Mouse (Mus musculus): ENCODE measurements around the gene Dusp16. TPM values are rescaled to one million over a fixed set of nuclear protein-coding genes. Genes with fewer than 3 reads are reported as not detected.

The Dusp16 gene
- polyA plus RNA-seq, 1 experiment from 2014 or later: 10.0 TPM

DNA sequence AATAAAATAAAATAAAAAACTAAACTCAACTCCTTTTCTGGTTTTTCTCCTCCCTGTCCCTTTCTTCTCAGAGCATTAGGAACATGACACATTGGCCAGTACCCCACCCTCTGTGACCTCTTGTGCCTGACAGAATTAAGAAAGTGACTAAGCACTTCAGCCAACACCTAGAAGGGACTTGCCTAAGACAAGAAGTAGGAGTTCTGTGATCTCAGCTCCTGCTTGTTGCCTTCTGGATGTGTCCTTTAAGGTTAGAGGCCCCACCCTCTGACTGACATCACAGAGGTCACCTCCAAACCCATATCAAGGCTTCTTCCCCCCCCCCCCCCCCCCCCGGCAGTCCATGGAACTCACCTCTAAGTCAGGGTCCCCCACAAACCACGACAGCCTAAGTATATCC is 14.7 kb upstream of the Dusp16 start:
- Histone ChIP-seq H3K4me3 (no peak overlapping the region), H3K9me3 (replicated peaks) (no peaks in the 10 kb centered on the region), H3K27me3 (ENCODE audit: low read depth, poor library complexity, severe bottlenecking) (no peaks in the 10 kb centered on the region), H3K4me1 (no peaks in the 10 kb centered on the region), H3K36me3 (no peaks in the 10 kb centered on the region), H3K27ac (no peak overlapping the region)
- no peak for DNase-seq (ENCODE audit: low spot score)
- 72% methylated on average over 2 of the region's 2 CpGs for WGBS

DNA sequence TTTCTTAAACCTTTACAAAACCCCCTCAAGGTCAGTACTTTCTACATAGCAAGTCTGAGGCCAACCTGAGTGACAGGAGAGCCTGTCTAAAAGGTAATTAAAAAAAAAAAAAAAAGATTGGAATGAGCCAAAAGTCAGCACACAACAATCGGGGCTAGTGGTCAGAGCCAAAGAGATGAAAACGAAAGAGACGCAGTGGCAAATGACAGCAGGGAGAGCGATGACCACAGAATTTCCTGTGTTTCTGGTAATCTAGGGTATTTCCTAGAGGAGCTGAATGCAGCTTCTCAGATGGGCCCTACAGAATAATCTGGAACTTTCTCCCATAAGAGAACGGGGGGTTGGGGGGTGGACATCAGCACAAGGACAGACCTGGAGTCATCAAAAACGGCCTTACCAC is 13.7 kb upstream of the Dusp16 start:
- 91% methylated on average over 6 of the region's 6 CpGs for whole genome bisulfite sequencing
- H3K4me3 ChIP-seq: no peak overlapping the region
- no peak overlapping the region for H3K27ac ChIP-seq
- no peaks in the 10 kb centered on the region for H3K4me1 ChIP-seq
- H3K36me3 ChIP-seq: no peaks in the 10 kb centered on the region
- no peaks in the 10 kb centered on the region for H3K9me3 ChIP-seq (replicated peaks)
- peak; percentile 20 for DNase-seq (ENCODE audit: low spot score)
- no peaks in the 10 kb centered on the region for H3K27me3 ChIP-seq (ENCODE audit: low read depth, poor library complexity, severe bottlenecking)

DNA sequence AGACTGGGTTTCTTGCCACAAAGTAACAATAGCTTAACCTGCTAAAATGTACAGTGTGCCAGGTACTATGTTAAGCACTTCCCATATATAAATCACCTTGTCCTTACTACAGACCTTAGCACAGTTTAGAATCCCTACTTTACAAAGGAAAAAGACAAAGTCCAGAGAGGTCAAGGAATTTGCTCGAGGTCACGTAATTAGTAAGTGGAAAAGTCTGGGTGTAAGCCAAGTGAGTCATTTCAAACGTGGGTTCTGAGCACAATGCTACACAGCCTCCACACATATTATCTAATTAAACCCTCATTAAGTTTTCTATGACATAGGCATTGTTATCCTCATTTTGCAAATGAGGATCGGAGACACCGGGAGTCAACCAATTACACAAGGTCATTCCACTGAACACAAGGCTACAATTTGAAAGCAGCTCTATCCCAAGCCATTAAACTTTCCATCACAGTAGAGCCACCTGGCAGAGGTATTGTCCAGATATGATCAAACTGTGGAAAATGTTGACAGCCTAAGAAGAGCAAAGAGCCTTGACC is 12.4 kb upstream of the Dusp16 start:
- 74% methylated on average over 5 of the region's 5 CpGs for WGBS
- H3K27me3 ChIP-seq (ENCODE audit: low read depth, poor library complexity, severe bottlenecking): no peaks in the 10 kb centered on the region
- H3K4me1 ChIP-seq: no peaks in the 10 kb centered on the region
- DNase-seq (ENCODE audit: low spot score): peak; percentile 9
- no peak overlapping the region for H3K27ac ChIP-seq
- H3K9me3 ChIP-seq (replicated peaks): no peaks in the 10 kb centered on the region
- no peaks in the 10 kb centered on the region for H3K36me3 ChIP-seq
- H3K4me3 ChIP-seq: no peak overlapping the region

DNA sequence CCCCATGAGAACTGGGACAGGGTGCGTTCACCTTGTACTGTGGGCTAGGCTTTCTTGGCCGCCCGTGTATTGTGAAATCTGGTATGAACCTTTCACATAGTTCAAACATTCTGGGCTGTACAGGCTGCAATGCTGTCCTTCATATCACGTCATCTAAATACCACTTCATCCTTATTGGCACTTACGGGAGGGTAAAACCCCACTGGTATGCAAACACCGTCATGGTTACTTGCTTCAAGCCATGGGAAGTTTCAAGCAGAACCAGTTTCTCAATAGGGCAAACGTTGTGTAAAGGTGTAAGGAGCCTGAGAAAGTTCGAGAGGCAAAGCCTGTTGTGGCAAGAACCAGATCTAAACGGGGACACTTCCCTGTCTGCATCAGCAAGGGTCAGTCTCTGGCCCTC is 10.2 kb upstream of the Dusp16 start:
- H3K4me1 ChIP-seq: no peaks in the 10 kb centered on the region
- no peaks in the 10 kb centered on the region for H3K36me3 ChIP-seq
- H3K27me3 ChIP-seq (ENCODE audit: low read depth, poor library complexity, severe bottlenecking): no peaks in the 10 kb centered on the region
- 83% methylated on average over 9 of the region's 9 CpGs for WGBS
- no peak overlapping the region for H3K4me3 ChIP-seq
- DNase-seq (ENCODE audit: low spot score): no peak
- H3K27ac ChIP-seq: no peak overlapping the region
- no peaks in the 10 kb centered on the region for H3K9me3 ChIP-seq (replicated peaks)

DNA sequence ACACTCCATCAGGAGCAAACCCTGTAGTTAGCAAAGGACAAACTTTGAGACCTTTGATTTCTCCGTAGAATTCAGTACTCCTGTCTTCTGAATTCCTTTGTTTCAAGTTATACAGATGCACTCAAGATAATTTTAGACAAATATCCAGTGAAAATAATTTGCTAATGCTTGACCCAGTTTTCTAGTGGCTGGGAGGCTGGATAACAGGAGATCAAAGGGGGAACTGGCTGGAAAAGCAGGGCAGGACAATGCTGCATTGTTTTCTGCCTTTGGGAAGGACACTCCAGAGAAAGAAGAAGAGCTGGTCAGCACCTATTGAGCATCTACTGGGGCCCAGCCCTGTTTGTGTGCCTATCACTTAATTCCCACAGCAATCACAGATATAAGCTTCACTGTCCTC is 9.1 kb upstream of the Dusp16 start:
- no peak for DNase-seq (ENCODE audit: low spot score)
- Histone ChIP-seq H3K27ac (no peak overlapping the region), H3K4me1 (no peaks in the 10 kb centered on the region), H3K27me3 (ENCODE audit: low read depth, poor library complexity, severe bottlenecking) (no peaks in the 10 kb centered on the region), H3K4me3 (no peak overlapping the region), H3K9me3 (replicated peaks) (no peaks in the 10 kb centered on the region), H3K36me3 (no peaks in the 10 kb centered on the region)
- 85% methylated on average over 1 of the region's 1 CpGs for WGBS

DNA sequence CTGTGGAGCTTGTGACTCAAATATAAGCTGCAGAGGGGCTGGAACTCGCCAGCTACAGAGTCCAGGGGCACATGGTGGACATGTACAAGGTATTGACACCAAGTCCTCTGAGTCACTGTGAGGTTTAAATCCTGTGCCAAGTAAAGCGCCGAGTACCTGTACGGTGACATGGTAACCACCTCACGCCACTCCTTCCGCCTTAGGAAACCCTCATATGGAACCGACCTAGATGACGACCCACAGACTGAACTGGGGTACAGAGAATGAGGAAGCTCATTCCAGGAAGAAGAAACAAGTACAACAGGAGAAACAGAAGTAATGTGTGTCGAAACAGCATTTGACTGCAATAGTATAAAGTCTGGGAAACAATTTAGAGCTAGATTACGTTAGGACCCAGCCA is 3.9 kb upstream of the Dusp16 start:
- WGBS: 91% methylated on average over 10 of the region's 10 CpGs
- peaks cover 11% of the 10 kb centered on the region for H3K27me3 ChIP-seq (ENCODE audit: low read depth, poor library complexity, severe bottlenecking)
- no peak for DNase-seq (ENCODE audit: low spot score)
- H3K27ac ChIP-seq: no peak overlapping the region
- H3K9me3 ChIP-seq (replicated peaks): no peaks in the 10 kb centered on the region
- H3K4me3 ChIP-seq: no peak overlapping the region
- H3K4me1 ChIP-seq: peaks cover 4% of the 10 kb centered on the region
- no peaks in the 10 kb centered on the region for H3K36me3 ChIP-seq

DNA sequence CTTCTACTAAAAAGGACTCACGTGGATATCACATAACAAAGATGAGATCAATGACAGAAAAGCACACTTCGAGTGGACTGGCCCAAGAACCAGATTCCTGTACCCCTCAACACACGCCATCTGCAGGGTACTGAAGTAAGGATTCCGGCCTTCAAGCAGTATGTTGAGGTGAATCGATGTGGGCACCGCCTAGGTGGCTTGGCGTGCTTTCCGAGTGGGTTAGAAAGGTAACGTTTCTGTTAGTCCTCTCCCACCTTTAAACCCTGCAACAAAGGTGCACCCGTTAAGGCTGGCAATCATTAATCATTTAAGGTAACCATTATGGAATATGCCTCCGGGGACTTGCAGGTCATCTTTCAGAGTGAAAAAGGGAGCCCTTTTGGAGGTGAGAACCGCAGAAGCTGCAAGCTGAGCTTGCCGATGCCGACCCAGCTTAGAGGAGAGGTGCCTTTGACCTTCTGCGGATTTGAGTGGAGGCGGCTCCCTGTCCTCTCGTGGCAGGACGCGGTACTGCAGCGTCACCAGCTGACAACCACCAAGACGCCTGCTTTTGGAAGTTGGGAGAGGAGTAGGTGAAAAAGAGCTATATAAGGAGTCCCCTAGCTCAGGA is 1.6 kb upstream of the Dusp16 start:
- Histone ChIP-seq H3K9me3 (replicated peaks) (no peaks in the 10 kb centered on the region), H3K4me3 (peak overlapping the region; percentile 34), H3K27me3 (ENCODE audit: low read depth, poor library complexity, severe bottlenecking) (peaks cover 11% of the 10 kb centered on the region), H3K27ac (no peak overlapping the region), H3K36me3 (no peaks in the 10 kb centered on the region), H3K4me1 (peaks cover 10% of the 10 kb centered on the region)
- DNase-seq (ENCODE audit: low spot score): peak; percentile 87
- 13% methylated on average over 21 of the region's 21 CpGs for WGBS

DNA sequence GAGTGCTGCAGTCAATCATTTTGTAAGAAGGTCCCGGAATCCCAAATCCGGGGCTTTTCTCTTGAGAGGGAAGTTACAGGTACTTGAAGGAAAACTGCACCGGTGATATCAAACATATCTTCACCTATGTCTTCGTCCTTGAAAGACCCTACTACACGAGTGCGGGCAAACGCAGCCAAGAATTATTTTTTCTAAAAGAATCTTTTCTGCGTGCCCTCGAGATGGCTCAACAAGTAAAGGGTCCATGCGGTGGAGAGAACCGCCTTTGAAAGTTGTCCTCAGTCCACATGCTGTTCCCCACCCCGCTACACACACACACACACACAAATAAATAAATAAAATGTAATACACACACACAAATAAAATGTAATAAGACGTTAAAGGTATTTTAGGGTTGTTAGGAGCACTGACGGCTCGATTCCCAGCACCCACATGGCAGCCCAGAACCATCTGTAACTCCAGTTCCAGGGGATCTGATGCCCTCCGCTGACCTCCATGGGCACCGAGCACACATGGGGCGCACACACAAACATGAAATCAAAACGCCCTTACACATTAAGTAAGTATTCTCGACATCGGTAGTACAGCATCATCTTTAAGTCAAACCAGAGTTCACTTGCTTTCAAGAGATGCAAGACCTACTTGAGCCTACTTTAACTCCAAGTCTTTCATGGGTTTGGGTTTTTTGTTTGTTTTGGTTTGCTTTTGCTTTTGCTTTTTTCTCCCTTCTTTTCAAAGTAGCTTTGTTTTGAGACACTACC is 801 bp upstream of the Dusp16 start:
- Histone ChIP-seq H3K36me3 (no peaks in the 10 kb centered on the region), H3K27ac (peak overlapping the region; percentile 97), H3K4me3 (peak overlapping the region; percentile 77), H3K27me3 (ENCODE audit: low read depth, poor library complexity, severe bottlenecking) (peaks cover 11% of the 10 kb centered on the region), H3K9me3 (replicated peaks) (no peaks in the 10 kb centered on the region), H3K4me1 (peaks cover 10% of the 10 kb centered on the region)
- no peak for DNase-seq (ENCODE audit: low spot score)
- WGBS: 36% methylated on average over 21 of the region's 21 CpGs

DNA sequence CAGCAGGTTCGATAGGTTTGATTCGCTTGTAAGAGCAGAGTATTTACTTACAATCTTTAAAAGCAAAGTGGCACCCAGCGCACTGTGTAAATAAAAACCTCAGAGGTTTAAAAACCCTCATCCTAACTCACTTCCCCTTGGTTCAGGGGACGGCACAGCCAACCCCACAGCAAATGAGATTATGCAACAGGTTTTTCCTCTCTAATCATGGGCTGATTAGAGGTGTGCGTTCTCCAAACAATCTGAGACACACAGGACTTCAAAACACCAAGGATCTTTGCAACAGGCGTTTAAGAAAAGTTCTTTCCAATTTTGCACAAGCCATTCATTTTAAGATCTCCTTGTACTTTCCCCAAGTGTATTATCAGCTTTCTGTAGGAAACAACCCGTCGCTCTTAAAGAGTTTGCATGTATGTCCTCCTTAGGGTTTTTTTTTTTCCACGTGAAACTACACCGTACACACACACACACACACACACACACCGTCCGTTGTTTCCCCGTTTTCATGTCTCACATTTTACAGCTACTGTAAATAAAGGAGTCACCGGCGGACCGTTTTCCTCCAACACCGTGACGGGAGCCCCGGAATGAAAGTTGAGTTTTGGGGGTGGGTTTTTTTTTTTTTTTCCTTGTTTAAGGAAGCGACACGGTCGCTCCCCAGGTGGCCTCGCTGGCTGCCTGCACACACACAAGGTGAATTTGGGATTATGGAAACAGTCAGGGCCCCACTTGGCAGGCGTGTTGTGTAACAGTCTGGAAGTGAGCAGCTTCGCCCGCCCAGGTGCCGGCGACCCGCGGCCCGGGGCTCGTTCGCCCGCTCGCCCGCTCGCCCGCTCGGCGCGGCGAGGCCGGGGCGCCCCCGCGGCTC is 940 bp downstream of the Dusp16 start:
- DNase-seq (ENCODE audit: low spot score): peak; percentile 52
- Histone ChIP-seq H3K4me1 (peaks cover 10% of the 10 kb centered on the region), H3K4me3 (peak overlapping the region; percentile 77), H3K27ac (peak overlapping the region; percentile 97), H3K9me3 (replicated peaks) (no peaks in the 10 kb centered on the region), H3K27me3 (ENCODE audit: low read depth, poor library complexity, severe bottlenecking) (peaks cover 11% of the 10 kb centered on the region), H3K36me3 (no peaks in the 10 kb centered on the region)
- WGBS: 5% methylated on average over 46 of the region's 46 CpGs

DNA sequence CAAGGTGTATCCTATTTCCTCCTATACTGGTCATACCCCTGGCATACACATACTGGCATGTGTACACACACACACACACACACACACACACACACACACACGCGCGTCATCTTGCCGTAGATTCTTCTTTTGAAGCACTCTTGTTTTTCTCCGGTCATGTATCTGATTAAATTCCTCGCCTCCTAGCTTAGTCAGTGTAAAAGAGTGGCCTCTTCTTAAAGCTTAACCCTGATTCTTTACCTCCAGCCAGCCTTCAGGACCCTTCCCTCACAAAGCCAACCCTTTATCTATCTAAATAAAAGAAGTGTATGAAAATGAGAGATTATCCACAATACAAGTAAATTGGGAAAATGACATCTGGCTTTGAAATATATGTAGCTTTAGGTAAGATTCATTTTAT is 3.3 kb downstream of the Dusp16 start:
- no peak overlapping the region for H3K4me3 ChIP-seq
- 94% methylated on average over 6 of the region's 6 CpGs for whole genome bisulfite sequencing
- no peak overlapping the region for H3K27ac ChIP-seq
- H3K4me1 ChIP-seq: peaks cover 9% of the 10 kb centered on the region
- H3K9me3 ChIP-seq (replicated peaks): no peaks in the 10 kb centered on the region
- H3K27me3 ChIP-seq (ENCODE audit: low read depth, poor library complexity, severe bottlenecking): peaks cover 11% of the 10 kb centered on the region
- H3K36me3 ChIP-seq: no peaks in the 10 kb centered on the region
- DNase-seq (ENCODE audit: low spot score): no peak

DNA sequence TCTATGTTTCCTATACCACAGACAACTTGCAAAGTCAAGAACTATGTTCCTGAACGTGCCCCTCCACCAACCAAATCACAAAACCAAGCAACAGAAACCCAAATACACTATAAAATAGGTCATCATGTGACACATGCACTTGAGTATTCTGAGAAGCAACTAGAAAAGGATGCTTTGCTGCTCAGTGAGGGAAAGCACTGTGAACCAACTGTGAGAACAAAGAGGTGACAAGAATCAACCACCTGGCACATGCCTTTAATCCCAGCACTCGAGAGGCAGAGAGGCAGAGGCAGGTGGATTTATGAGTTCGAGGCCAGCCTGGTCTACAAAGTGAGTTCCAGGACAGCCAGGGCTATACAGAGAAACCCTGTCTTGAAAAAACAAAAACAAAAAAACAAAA is 6.0 kb downstream of the Dusp16 start:
- 70% methylated on average over 3 of the region's 3 CpGs for WGBS
- Histone ChIP-seq H3K4me1 (peaks cover 6% of the 10 kb centered on the region), H3K27me3 (ENCODE audit: low read depth, poor library complexity, severe bottlenecking) (no peaks in the 10 kb centered on the region), H3K27ac (no peak overlapping the region), H3K36me3 (no peaks in the 10 kb centered on the region), H3K4me3 (no peak overlapping the region), H3K9me3 (replicated peaks) (no peaks in the 10 kb centered on the region)
- DNase-seq (ENCODE audit: low spot score): no peak

DNA sequence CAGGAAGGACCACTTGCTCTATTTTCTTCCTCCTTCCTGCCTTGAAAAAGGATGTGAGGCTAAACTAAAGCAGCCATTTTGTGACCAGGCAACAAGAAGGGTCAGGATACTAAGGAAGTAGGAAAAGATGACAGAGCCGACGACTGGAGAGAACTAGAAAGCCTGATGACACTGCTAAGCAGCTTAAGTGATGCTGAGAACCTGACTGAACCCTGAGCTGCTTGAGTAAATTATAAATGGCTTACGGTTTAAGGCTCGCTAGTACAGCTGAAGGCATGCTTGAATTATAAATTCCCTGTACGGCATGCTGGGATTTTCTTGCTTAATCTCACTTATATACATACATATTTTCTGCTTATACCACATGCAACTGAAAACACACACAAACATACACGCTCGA is 9.5 kb downstream of the Dusp16 start:
- no peak for DNase-seq (ENCODE audit: low spot score)
- no peak overlapping the region for H3K27ac ChIP-seq
- H3K4me1 ChIP-seq: no peaks in the 10 kb centered on the region
- WGBS: 91% methylated on average over 7 of the region's 7 CpGs
- no peak overlapping the region for H3K4me3 ChIP-seq
- H3K27me3 ChIP-seq (ENCODE audit: low read depth, poor library complexity, severe bottlenecking): no peaks in the 10 kb centered on the region
- H3K9me3 ChIP-seq (replicated peaks): no peaks in the 10 kb centered on the region
- no peaks in the 10 kb centered on the region for H3K36me3 ChIP-seq

DNA sequence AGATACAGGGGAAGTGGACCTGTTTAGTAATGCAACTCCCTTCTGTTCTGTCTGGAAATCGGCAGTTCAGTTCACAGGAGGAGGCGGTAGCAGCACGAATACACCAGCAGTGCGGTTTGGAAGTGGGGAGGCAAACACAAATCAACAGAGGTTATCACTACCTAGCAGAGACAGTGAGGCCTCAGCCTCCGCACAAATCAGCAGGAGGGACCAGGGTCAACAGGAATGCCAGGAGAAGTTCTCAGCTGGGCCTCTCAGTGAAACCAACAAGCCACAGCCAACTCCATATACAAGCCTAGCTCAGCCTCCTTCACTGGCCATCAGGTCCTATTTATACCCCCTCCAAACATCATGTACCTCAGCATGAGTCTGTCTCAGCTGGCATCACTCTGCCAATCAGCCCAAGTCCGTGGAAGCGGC is 10.9 kb downstream of the Dusp16 start:
- no peaks in the 10 kb centered on the region for H3K9me3 ChIP-seq (replicated peaks)
- H3K27ac ChIP-seq: no peak overlapping the region
- 85% methylated on average over 7 of the region's 7 CpGs for WGBS
- no peaks in the 10 kb centered on the region for H3K4me1 ChIP-seq
- no peaks in the 10 kb centered on the region for H3K36me3 ChIP-seq
- H3K4me3 ChIP-seq: no peak overlapping the region
- no peak for DNase-seq (ENCODE audit: low spot score)
- H3K27me3 ChIP-seq (ENCODE audit: low read depth, poor library complexity, severe bottlenecking): no peaks in the 10 kb centered on the region

All from limb, embryonic 10.5 days (tissue).